Mouse (Mus musculus): Measurements from ENCODE around the gene Gng4.

The Gng4 gene

DNA sequence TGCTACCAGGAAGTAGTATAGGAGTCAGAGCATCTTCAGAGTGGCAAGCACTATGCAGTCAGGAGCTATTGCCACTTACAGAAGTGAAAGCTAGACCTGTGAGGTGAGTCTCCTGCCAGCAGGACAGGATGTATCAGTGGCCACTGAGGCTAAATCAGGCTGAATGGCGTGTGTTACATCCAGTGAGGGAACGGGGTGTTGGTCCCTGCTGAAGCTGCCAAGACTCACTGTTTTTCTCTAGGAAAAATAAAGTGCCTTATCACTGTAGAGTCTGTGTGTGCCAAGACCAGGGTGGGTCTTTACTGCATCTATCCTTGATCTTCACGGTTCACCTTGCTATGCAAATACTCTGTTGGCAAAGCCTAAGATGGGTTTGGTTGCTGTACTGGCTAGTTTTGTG lies 34.8 kb downstream of the Gng4 start:
- no peak for ATAC-seq (ENCODE audit: low TSS enrichment)

DNA sequence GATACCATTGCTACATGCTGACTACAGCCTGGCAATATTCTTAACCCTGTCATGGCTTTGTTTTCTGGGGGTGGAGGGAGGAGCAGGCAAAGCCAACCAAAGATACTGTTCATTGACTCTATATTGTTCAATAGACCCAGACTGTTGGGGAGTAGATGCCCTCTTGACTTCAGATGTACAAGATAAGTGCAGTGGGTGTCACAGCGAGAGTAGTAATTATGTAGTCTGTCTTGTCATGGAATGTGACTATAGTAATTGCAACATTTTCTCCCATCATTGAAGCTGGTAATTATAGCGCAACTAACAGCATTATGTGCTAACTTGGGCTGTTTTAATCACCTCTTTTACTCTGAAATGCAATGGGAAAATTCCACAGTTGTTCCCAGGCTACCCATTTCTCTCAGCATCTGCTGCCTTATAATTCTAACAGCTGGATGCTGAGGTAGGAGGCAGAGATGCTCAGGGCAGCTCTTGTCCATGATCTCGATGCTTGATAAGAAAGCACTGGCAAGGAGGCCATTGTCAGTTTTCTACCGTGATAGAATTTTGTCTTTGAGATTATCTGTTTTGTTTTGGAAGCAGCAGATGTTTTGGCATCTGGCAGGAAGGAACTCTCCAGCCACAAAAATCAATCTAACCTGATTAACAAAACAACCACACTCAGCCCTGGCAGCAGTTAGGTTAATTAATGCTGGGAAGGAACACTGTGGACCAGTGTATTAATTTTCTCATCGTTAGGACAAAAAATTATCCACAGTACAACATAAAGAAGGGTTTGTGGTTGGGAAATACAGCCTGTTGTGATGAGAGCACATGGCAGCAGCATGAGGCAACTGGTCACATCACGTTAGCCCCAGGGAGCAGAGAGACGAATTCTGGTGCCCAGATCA lies 36.6 kb downstream of the Gng4 start:
- ATAC-seq (ENCODE audit: low TSS enrichment) = no peak

DNA sequence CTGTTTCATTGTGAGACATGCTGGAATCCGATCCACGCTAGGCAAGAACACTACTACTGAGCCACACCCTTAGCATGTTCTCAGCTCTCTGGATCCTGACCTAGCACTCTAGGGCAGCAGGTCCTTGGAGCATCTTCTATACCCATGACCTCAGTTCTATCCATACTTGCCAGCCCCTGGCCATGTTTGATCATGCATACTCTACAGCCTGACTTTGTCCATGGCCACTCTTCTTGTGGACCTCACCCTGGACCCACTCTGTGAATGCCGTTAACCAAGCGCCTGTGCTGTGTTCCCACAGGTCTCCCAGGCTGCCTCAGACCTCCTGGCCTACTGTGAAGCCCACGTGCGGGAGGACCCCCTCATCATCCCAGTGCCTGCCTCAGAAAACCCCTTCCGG lies 41.1 kb downstream of the Gng4 start:
- no peak for ATAC-seq (ENCODE audit: low TSS enrichment)

DNA sequence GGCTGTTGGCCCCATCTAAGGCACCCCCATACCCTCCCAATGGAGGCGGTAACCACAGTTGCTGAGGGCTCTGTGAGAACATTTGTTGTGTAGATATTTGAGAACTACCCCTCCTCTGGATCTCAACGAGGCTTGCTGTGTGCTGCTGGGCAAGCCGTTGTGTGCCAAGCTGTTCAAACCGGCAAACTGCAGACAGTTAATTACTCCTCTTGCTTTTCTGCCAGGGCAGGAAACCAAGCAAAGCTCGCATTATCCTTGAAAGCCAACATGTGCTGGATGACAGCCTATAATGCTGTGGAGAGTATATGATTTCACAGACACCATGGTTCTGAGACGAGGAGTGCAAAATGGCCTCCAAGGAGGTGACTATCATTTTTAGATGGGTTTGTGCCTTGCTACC lies 42.7 kb downstream of the Gng4 start:
- peak; percentile 34; the same call in 1 of the 2 replicates for ATAC-seq (ENCODE audit: low TSS enrichment)

DNA sequence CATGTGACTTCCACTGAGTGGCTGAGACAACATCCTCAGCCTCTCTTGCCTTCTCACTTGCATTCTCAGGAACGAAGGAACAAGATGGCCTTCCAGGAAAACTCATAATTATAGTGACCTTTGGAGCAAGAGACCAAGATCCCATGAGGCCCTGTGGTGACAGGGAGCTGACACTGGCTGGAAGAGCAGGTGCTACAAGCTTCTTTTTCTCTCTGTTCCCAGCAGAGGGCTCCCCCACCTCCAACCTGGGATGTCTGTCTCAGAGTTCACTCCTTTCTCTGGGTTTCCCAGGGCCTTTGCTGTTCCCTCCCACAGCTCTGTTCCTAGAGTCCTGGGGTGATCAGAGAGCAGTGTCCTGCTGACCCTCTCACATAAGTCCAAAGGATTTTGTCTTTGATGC lies 44.3 kb downstream of the Gng4 start:
- ATAC-seq (ENCODE audit: low TSS enrichment) = no peak

DNA sequence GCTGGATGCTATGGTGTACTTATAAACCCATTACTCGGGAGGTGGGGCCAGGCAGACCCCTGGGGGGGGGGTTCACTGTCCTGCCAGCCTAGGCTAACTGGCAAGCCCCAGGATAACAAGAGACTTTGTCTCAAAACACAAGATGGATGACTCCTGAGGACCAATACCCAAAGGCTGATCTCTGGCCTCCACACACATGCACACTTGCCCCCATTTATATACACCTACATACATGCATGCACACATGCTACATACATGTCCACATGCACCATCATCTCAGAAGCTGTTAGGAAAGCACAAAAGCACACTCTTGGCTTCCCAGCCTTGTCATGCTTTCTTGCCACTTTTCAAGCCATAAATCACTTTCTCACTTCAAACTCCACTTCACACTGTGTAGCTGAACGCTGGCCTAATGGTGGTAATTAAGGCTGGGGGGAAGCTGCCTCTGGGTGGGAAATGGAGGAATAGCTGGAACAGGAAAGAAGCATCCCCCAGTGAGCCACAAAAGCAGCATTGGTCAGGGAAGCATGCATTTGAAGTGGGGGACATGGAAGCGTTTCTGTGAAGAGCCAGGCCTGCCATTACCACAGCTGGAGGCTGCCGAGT lies 46.7 kb downstream of the Gng4 start:
- no peak for ATAC-seq (ENCODE audit: low TSS enrichment)

DNA sequence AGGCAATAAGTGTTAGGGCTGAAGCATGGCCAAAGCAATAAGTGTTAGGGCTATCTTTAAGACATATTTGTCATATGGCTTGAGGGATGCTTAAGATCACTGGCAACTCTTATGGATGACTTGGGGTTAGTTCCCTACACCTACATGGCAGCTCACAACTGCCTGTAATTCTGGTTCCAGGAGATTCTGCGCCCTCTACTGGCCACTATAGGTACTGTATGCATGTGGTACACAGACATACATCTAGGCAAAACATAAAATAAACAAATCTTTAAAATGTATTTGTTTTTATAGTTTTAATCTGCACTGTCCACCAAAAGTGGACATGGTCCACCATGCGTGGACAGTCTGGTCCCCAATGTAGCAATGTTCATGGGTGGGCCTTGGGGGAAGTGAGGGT lies 51.3 kb downstream of the Gng4 start:
- ATAC-seq (ENCODE audit: low TSS enrichment) = no peak

DNA sequence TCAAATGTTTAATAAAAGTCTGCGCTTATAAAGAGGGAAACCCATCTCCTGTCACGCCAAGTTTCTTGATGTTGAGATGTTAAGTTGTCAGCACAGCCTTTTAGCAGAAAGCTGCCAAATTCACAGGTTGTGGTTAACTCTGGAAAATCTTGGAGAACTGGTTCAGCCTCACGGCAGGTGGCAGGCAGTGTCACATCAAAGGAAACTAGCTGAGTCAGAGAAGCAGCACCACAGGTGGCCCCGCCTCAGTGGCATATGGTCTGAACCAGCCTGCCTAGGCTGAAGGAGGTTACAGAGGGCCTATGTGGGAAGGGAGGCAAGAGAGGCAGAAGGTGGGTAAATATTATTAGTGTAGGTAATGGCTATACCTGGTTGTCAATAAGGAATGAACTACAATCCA lies 61.2 kb downstream of the Gng4 start:
- ATAC-seq (ENCODE audit: low TSS enrichment) = no peak

DNA sequence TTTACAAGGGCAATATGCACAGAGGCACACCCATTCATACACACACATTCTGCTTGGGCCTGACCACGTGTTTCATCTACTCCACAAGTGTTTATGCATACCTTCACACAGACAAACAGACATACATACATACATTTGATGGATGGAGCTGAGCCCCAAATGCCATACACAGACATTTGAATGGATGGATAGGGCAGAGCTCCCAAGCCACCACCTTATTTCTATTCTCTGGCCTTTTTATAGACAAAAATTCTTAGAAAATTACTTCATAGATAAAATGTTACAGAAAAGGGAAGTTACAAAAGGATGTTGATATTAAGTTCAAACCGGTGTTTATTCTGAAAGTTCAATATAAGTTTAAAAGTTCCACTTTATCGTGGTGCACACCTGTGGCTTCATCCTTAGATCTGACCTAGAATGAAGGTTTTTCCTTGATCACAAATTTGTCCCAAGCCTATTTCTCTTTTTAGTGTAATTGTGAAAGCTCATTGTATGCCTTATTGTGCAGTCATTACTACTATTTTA lies 63.3 kb downstream of the Gng4 start:
- ATAC-seq (ENCODE audit: low TSS enrichment) = no peak

DNA sequence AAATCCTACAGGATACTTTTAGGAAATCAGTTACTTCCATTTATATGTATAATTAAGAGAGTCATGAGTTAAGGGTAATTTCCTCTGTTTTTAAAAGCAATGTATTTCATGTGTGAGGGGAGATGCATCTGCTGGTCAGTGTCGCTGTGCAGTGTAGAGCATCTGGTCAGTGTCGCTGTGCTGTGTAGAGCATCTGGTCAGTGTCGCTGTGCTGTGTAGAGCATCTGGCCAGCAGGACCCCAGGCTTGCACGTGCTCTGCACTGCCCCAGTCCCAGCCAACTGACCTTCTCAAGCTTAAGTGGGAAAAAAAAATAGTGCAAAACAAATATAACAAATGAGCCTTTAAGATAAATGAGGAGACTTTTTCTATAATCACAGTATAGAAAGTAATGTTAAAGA lies 73.3 kb downstream of the Gng4 start:
- ATAC-seq (ENCODE audit: low TSS enrichment) = no peak

DNA sequence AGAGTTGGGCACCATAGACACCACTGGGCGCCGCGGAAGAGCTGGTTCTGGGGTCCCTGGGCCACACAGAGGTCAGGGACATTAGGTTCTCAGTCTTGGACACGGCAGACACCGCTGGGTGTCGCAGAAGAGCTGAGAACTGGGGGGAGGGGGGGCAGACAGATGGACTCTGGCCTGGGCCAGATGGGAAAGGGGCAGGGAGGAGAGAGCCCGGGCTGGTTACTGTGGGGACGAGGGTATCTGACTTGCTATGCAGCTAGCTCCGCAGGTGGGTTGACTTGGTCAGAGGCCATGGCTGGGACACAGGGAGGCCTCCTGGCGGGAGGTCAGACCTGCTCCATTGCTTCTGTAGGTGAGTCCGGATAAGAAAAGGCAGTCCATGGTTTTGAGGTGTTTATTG lies 78.5 kb downstream of the Gng4 start:
- no peak for ATAC-seq (ENCODE audit: low TSS enrichment)

DNA sequence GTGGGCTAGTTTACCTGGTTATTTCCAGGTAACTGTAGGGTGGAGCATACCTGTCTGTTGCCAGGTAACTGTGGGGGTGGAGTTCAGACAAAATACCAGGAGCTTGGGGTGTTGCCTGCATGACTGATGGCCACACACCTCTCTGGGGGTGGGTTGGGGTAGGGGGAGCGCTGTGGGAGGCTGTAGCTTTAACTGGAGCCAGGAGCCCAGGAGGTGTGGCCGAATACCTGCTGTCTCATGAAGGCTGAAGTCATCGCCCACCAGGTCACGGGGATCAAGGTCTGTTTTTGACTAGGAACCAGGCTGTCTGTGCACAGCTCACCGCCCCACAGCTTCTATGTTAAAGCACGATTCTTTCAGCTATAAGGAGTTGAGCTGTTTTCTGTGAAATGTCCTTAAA lies 79.1 kb downstream of the Gng4 start:
- ATAC-seq (ENCODE audit: low TSS enrichment) = no peak

DNA sequence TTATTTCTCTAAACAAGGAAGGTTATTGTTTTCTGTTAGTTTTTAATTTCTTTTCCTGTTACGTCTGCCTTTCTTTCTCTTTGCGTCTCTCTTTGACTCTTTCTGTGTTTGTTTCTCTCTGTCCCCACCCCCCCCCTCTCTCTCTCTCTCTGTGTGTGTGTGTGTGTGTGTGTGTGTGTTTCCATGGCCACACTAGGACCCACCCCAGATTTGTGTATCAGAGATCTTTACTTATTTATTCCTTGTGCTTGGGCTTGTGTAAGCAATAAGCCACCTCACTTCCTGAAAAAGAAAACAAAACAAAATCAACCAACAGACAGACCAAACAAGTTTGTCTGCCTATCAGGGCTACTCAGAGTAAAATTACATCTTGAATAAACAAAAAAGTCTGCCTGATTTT lies 82.5 kb downstream of the Gng4 start:
- no peak for ATAC-seq (ENCODE audit: low TSS enrichment)

DNA sequence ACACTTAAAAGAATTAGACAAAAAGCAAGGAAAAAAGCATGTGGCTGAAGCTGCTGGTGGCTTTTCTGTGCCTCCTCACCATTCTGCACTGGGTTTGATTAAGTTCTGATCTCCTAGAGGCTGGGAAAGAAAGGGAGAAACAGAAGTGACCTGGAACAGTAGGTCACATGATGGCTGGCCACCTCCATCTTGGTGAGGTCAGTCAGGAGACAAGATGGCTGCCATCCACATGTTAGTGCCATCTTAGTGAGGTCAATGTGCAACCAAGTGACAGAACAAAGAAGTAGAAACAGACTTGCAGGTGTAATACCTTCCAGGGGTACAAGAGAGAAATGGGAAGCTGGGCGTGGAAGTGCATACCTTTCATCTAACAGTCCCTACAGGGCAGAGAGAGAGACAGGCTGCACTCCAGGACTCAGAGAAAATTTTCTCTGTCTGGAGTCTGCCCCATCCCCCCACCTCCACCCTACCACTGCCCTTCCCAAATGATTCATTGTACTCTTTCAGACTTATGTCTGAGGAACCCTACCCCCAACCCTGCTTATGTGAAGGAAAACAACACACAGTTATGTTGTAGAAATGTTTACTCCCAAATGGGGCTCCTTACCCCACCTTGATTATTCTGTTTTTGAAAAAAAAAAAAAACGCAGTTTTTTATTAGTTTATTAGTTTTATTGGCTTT lies 83.4 kb downstream of the Gng4 start:
- ATAC-seq (ENCODE audit: low TSS enrichment) = no peak

DNA sequence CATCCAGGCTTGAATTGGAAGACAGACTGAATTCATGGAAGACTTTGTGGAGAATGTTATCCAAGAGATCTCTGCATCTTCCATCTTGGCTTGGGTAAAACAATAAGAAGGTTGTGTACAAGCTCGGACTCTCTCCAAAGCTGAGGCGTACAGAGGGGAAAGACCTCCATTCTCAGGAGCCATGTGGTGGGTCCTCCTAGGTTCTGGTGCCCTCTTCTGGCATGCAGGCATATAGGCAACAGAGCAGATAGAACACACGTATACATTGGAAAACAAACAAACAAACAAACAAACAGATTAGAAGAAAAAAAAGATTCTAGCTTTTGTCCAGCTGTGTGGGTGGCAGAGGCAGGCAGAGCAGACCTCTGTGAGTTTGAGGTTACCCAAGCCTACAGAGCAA lies 84.1 kb downstream of the Gng4 start:
- peak; percentile 86 for ATAC-seq (ENCODE audit: low TSS enrichment)

Measured in frontal cortex, adult (tissue).